Mouse (Mus musculus) neural tube, embryonic 15.5 days (tissue): ENCODE data around the gene Tada2a. TPM values are rescaled to one million over a fixed set of nuclear protein-coding genes. Genes with fewer than 3 reads are reported as not detected.

Source experiments
- ATAC-seq: fragments of 200-750 bp; cut with Nextera tagmentation; 2 replicates; pipeline ENCODE4 v1.8.0; 2017; ENCODE audit warnings: mild to moderate bottlenecking, moderate TSS enrichment, moderate library complexity; ENCODE audit not compliant: low FRiP score
- H3K27ac ChIP-seq: fragments of 300-500 bp; sonication (generic); replicated peaks from 2 replicates; pipeline ENCODE4 v1.5.1; 2015; ENCODE audit warnings: mild to moderate bottlenecking, inconsistent platforms
- H3K27me3 ChIP-seq: fragments of 300-500 bp; sonication (generic); replicated peaks from 2 replicates; pipeline ENCODE4 v1.6.1; 2015; ENCODE audit warnings: inconsistent platforms
- H3K36me3 ChIP-seq: fragments of 300-500 bp; sonication (generic); 2 replicates; pipeline ENCODE4 v1.6.1; 2015; ENCODE audit warnings: inconsistent platforms
- H3K4me1 ChIP-seq: fragments of 300-500 bp; sonication (generic); 2 replicates; pipeline ENCODE4 v1.6.1; 2015; ENCODE audit warnings: inconsistent platforms
- H3K4me2 ChIP-seq: fragments of 300-500 bp; sonication (generic); 2 replicates; pipeline ENCODE4 v1.6.1; 2015; ENCODE audit warnings: inconsistent platforms, mild to moderate bottlenecking, moderate library complexity
- H3K4me3 ChIP-seq: fragments of 300-500 bp; sonication (generic); replicated peaks from 2 replicates; pipeline ENCODE4 v1.5.1; 2015; ENCODE audit warnings: mild to moderate bottlenecking, inconsistent platforms
- H3K9ac ChIP-seq: fragments of 300-500 bp; sonication (generic); replicated peaks from 2 replicates; pipeline ENCODE4 v1.6.1; 2015; ENCODE audit warnings: mild to moderate bottlenecking, inconsistent platforms
- H3K9me3 ChIP-seq: fragments of 300-500 bp; sonication (generic); replicated peaks from 2 replicates; pipeline ENCODE4 v1.6.1; 2016; ENCODE audit warnings: inconsistent platforms
- WGBS: fragments of 180-500 bp; shearing (Covaris S2); methylation state at CpG from one replicate; pipeline ENCODE4 v1.1.7; 2015; ENCODE audit warnings: mixed read lengths; 5-methylcytosine and 5-hydroxymethylcytosine counted together
- polyA plus RNA-seq: library from polyadenylated mRNA; unstranded; fragments of >200 nt; fragmentation: Nextera tagmentation; extraction: Ambion mirVana; gene quantifications from 2 replicates; pipeline ENCODE4 v1.2.1, GENCODE M21; 2015

Tada2a gene
- polyA plus RNA-seq, 1 experiment from 2014 or later, result 27.1 TPM

DNA sequence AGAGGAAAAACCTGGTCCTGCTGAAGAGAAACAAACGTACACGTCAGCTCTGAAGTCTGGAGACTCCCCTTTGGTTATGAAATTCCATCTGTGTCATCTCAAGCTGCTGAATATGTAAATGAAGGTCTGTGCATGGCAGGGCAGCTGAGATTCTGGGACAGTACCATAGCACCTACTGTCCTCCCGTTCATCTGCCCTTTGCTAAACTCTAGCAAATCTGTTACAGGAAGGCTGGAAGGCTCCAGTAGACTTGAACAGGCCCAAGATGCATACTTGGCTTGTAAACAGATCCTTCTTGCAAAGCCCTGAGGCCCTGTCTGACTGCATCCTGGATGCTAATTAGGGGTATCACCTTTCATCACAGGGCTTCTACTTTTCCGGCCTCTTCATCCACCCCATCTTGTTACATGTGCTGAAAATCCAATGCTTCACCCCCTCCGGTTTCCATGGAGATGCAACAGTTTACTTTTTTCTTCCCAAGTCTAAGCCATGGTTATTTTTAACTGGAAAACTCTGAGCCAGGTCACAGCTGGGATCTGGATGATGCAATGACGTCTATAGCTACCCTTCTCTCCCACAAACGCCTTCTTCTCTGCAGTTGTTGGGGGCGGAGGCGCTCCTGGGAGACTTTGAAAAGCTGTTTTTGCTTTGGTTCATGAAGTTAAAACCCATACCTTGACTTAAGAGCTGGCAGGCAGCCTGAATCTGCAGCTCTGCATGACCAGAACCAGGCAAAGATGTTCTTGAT, 56.3 kb downstream of the Tada2a start:
- no peak overlapping the region for H3K9ac ChIP-seq
- no peaks in the 10 kb centered on the region for H3K9me3 ChIP-seq
- no peak overlapping the region for H3K27ac ChIP-seq
- no peak overlapping the region for H3K4me3 ChIP-seq
- ATAC-seq, result no peak
- H3K4me2 ChIP-seq, result no peak overlapping the region
- H3K4me1 ChIP-seq, result peaks cover 7% of the 10 kb centered on the region
- 60% methylated on average over 9 of the region's 9 CpGs for WGBS
- peaks cover 4% of the 10 kb centered on the region; the same call in 1 of the 2 replicates for H3K36me3 ChIP-seq
- H3K27me3 ChIP-seq, result peaks cover 12% of the 10 kb centered on the region

DNA sequence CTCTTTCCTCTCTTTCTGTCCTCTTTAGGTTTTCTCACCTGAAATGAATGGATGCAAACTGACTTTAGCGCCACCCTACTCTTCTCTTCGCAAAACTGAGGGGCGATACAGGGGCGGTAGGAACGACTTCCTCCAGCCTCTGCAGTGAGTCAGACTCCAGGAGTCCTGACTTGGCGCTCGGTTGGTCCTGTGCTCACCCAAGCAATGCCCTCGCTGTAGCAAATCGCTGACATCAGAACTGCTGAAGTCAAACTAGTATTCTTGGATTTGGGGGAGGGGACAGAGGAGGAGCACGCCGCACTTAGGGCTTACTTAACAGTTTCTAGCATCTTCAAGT, 60.4 kb downstream of the Tada2a start, which contains the start of gene Dusp14:
Gene Dusp14 (minus strand): TSS at position 228 of the 337 bp plus-strand sequence.
- Histone ChIP-seq H3K4me3 (peak within 1 kb of the TSS; percentile 69), H3K9me3 (no peaks in the 10 kb centered on the region), H3K4me2 (peak within 1 kb of the TSS; percentile 96), H3K27ac (no peak within 1 kb of the TSS; the same call in 1 of the 2 replicates), H3K36me3 (no peaks in the 10 kb centered on the region), H3K27me3 (peaks cover 25% of the 10 kb centered on the region), H3K4me1 (peaks cover 27% of the 10 kb centered on the region), H3K9ac (peak within 1 kb of the TSS; percentile 60)
- WGBS, result 18% methylated on average over 11 of the region's 11 CpGs
- no peak for ATAC-seq

DNA sequence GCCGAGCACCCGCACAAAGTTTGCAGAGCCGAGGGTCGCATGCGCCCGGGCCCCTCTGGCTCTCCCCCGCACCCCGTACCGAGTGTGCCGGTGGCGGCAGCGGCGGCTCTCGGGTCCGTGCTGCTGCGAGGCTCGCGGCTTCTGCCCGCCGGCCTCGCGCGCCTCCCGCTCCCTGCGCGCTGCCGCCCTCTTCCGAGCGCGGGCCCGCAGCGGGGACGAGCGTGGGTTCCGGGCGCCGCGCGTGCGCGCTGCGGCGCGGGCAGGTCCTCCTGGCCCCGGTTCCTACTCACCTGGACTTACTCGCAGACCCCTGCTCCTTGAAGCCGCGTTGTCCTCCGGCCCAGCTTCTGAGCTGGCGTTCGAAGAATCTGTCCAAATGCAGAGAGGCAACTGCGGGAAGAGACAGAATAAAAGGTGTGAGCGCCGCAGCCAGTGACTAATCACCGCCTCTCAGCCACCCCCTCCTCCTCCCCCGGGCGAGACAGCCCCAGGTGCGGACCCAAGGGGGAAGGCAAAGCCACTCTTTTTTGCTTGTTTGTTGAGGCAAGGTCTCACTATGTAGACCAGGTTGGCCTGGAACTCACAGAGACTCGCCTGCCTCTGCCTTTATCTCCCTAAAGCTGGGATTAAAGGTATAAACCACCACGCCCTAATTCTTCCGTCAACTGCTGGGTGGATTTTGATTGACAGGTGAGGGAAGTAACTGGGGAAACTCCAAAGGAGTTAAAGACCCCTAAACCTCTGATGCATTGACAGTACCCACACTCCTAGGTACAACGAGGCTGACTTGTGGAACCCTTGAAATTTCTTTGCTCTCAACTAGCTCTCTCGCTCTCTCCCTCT, 61.0 kb downstream of the Tada2a start:
- WGBS, result 2% methylated on average over 62 of the region's 63 CpGs
- H3K4me3 ChIP-seq, result peak overlapping the region; percentile 69
- H3K27me3 ChIP-seq, result peaks cover 25% of the 10 kb centered on the region
- H3K4me1 ChIP-seq, result peaks cover 27% of the 10 kb centered on the region
- H3K4me2 ChIP-seq, result peak overlapping the region; percentile 96
- no peaks in the 10 kb centered on the region for H3K36me3 ChIP-seq
- peak; percentile 81 for ATAC-seq
- peak overlapping the region; percentile 60 for H3K9ac ChIP-seq
- H3K9me3 ChIP-seq, result no peaks in the 10 kb centered on the region
- no peak overlapping the region; the same call in 1 of the 2 replicates for H3K27ac ChIP-seq

DNA sequence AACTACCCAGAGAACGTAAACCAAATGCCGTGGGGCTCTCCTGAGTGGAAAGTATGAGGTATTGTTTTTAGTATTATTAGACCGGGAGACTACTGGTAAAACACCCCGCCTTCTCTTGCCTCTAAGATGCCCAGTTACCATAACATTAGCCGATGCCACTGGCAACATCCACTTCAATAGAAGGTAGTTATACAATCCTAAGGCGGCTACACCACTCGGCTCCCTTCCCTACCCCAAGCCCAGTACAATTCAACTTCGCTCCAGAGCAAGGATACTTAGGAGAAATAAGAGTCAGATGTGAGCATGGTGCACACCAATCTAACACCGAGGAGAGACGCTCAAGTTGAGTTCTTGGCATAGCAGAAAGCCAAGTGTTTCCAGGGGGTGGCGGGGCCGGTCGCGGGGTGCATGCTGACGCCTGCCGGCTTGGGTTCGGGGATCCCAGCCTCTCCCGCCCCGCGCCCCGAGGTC, 61.6 kb downstream of the Tada2a start:
- Histone ChIP-seq H3K27me3 (peaks cover 25% of the 10 kb centered on the region), H3K9ac (peak overlapping the region; percentile 60), H3K4me3 (peak overlapping the region; percentile 69), H3K36me3 (no peaks in the 10 kb centered on the region), H3K9me3 (no peaks in the 10 kb centered on the region), H3K4me1 (peaks cover 27% of the 10 kb centered on the region), H3K4me2 (peak overlapping the region; percentile 96), H3K27ac (no peak overlapping the region; the same call in 1 of the 2 replicates)
- WGBS, result 2% methylated on average over 21 of the region's 21 CpGs
- ATAC-seq, result 0 out of 2 replicates have a peak, but pooled peaks have one; percentile 35

DNA sequence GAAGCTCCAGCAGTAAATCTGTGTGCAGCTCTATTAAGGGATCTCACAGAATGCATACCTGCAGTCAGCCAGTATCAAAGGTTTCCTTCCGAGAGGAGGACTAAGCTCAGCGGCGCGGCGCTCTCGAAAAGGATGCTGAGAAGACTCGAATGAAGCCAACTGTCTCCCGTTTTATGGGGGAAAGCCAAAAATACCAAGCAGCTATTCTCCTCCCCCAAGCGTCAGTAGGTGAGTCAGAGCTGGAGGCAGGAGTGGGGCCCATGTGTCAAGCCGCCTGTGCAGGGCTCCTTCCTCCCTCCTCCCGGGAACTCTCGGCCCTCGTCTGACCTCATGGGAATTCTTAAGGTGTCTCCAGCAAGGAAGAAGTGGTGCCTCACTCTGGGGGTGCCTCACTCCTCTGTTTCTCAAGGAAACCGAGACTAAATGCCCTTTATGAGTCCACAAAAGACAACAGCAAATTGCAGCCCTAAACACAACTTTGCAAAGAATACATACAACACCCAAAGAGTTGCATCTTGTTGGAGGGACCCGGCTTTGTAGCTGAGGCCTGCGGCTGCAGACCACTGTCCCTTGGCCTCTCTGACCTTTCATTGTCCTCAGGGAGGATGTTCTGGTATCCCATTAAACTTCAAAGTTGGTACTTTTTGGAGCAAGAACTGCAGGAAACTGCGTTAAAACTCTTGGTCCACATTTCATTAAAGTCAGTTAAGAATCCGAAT, 62.3 kb downstream of the Tada2a start:
- H3K27ac ChIP-seq, result no peak overlapping the region
- H3K4me1 ChIP-seq, result peaks cover 27% of the 10 kb centered on the region
- peak overlapping the region; percentile 69 for H3K4me3 ChIP-seq
- no peak overlapping the region for H3K9ac ChIP-seq
- 4% methylated on average over 18 of the region's 18 CpGs for WGBS
- no peaks in the 10 kb centered on the region for H3K9me3 ChIP-seq
- peaks cover 25% of the 10 kb centered on the region for H3K27me3 ChIP-seq
- peak overlapping the region; percentile 96 for H3K4me2 ChIP-seq
- no peak for ATAC-seq
- no peaks in the 10 kb centered on the region for H3K36me3 ChIP-seq

DNA sequence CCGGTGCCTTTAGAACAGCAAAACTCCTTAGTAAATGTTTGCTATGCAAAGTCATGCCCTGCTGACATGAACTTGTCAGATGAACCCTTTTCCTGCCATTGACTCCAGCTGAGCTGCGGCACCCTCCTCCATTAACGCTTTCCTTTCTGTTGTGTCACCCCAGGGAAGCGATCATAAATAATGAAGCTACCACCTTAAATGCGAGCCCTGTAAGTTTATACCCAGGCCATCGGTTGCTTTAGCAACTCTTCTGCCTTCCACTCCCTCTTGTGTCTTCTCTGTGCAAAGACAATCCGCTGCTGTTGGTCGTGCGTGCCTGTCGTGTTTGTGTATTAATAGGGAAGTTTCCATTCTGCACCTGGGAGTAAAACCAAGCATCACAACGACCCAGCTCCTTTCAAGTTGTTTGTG, 63.3 kb downstream of the Tada2a start:
- no peaks in the 10 kb centered on the region for H3K36me3 ChIP-seq
- no peak for ATAC-seq
- 3% methylated on average over 11 of the region's 11 CpGs for WGBS
- no peak overlapping the region for H3K27ac ChIP-seq
- H3K9me3 ChIP-seq, result no peaks in the 10 kb centered on the region
- H3K4me3 ChIP-seq, result no peak overlapping the region
- H3K27me3 ChIP-seq, result peaks cover 25% of the 10 kb centered on the region
- peak overlapping the region; percentile 32 for H3K4me2 ChIP-seq
- peaks cover 27% of the 10 kb centered on the region for H3K4me1 ChIP-seq
- no peak overlapping the region for H3K9ac ChIP-seq

DNA sequence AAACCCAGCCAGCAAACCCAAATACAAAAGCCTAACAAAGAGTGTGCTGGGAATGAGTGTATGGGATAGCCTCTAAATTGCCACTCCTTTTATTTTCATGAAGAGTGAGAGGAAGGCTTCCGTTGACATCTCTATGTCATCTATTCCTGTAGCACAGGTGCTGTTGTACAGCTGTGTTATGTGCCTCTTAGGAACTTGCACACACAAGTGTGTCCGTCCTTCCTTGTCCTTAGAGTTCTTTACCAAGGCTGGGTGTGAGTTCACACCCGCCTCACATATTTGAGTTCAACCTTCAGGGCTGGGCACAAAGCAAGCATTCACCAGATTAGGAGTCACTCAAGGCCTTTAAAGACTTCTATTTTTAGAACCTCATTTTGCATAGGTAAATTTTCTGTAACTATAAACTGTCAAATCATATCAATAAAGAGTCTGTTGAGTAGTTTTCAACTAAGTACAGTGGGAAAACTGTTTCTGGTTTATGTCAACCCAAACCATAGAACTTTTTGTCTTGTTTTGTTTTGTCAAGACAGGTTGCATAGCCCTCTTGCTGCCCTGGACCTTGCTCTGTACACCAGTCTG, 65.7 kb downstream of the Tada2a start:
- 91% methylated on average over 3 of the region's 3 CpGs for WGBS
- H3K27ac ChIP-seq, result no peak overlapping the region
- ATAC-seq, result no peak
- no peak overlapping the region for H3K4me3 ChIP-seq
- no peaks in the 10 kb centered on the region for H3K9me3 ChIP-seq
- H3K4me1 ChIP-seq, result peaks cover 23% of the 10 kb centered on the region
- no peak overlapping the region for H3K9ac ChIP-seq
- H3K36me3 ChIP-seq, result no peaks in the 10 kb centered on the region
- no peak overlapping the region for H3K4me2 ChIP-seq
- peaks cover 15% of the 10 kb centered on the region for H3K27me3 ChIP-seq

DNA sequence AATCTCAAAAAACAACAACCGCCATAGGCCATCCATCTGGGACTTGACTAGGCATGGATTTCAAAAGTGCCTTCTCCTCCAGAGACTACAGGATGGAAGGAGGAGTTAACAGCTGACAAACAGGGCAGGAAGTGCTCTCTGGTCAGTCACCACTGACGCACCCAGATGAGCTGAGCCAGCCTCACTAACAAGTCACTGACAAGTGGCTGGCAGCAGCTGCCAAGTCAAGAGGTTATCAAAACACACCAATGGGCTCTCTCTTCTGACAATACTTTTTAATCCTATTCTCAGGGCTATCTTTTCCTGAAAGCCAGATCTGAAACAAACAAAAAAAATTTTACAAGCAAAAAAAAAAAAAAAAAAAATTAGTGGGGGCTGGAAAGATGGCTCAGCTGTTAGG, 66.6 kb downstream of the Tada2a start:
- Histone ChIP-seq H3K9ac (no peak overlapping the region), H3K27ac (no peak overlapping the region), H3K36me3 (no peaks in the 10 kb centered on the region), H3K9me3 (no peaks in the 10 kb centered on the region), H3K4me1 (peaks cover 19% of the 10 kb centered on the region), H3K4me3 (no peak overlapping the region), H3K27me3 (peaks cover 13% of the 10 kb centered on the region), H3K4me2 (no peak overlapping the region)
- 81% methylated on average over 2 of the region's 2 CpGs for WGBS
- no peak for ATAC-seq

DNA sequence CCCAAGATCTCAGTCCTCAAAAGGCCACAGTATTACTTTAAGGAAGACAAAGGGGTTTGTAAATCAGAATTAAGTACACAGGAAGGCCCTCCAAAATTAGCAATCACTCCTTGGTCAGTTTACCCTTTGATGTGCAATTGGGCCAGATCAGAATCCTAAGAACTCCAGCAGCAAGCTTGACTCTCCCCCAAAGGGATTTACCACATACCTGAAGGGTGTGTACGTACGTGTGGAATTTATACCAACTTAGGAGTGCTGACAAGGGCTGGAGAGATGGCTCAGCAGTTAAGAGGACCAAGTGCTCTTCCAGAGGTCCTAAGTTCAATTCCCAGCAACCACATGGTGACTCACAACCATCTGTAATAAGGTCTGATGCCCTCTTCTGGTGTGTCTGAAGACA, 67.5 kb downstream of the Tada2a start:
- 95% methylated on average over 2 of the region's 2 CpGs for WGBS
- H3K4me3 ChIP-seq, result no peak overlapping the region

DNA sequence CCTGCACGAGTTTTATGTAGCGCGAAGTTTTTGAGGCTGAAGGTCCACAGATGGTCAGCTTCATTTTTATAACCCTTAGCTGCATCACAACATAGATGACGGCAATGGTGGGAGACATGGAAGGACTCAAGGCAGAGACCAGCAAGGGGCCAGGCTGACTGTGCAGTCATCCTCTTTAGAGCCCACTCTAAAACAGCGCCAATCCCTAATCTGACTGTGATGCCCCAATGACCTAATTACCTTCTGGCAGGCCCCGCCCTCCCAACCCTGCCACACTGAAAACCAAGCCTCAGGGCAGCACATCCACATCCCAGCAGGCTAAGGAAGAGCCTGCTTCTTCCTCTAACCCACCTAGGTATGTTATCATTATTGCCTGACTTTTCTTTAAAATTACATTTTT, 68.8 kb downstream of the Tada2a start:
- 0 out of 2 replicates have a peak, but pooled peaks cover 3% of the 10 kb centered on the region for H3K27me3 ChIP-seq
- H3K4me3 ChIP-seq, result no peak overlapping the region
- 0 out of 2 replicates have a peak, but pooled peaks cover 4% of the 10 kb centered on the region for H3K9me3 ChIP-seq
- no peaks in the 10 kb centered on the region for H3K36me3 ChIP-seq
- H3K9ac ChIP-seq, result no peak overlapping the region
- no peak overlapping the region for H3K27ac ChIP-seq
- H3K4me1 ChIP-seq, result peaks cover under 1% of the 10 kb centered on the region; the same call in 1 of the 2 replicates
- ATAC-seq, result no peak
- WGBS, result 72% methylated on average over 6 of the region's 6 CpGs
- no peak overlapping the region for H3K4me2 ChIP-seq

More for the DNA sequence above, 67.5 kb downstream of the Tada2a start:
- H3K27me3 ChIP-seq, result peaks cover 8% of the 10 kb centered on the region; the same call in 1 of the 2 replicates
- no peak overlapping the region for H3K9ac ChIP-seq
- H3K27ac ChIP-seq, result no peak overlapping the region
- no peaks in the 10 kb centered on the region for H3K36me3 ChIP-seq
- no peaks in the 10 kb centered on the region for H3K9me3 ChIP-seq
- no peak overlapping the region for H3K4me2 ChIP-seq
- H3K4me1 ChIP-seq, result peaks cover 10% of the 10 kb centered on the region
- no peak for ATAC-seq

DNA sequence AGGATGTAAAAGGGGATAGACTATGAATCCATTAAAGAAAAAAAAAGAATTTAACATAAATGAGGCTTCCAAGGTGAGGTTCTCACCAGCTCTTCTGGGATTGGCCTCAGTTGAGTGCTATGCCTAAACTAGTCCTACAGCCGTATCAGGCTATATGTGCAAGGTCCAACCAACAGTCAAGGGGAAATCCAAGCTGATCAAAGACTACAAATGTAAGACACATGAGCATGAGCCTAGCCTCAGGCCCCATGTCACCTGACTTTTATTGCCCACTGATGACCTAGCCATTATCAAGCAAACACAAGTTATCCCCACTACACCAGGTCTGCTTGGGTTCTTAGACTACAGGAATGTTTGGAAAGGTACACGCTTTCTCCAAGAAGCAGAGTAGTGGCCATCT, 69.6 kb downstream of the Tada2a start:
- no peak for ATAC-seq
- 96% methylated on average over 2 of the region's 2 CpGs for WGBS
- H3K4me1 ChIP-seq, result no peaks in the 10 kb centered on the region
- no peak overlapping the region for H3K27ac ChIP-seq
- H3K4me3 ChIP-seq, result no peak overlapping the region
- no peaks in the 10 kb centered on the region for H3K36me3 ChIP-seq
- H3K9me3 ChIP-seq, result 0 out of 2 replicates have a peak, but pooled peaks cover 5% of the 10 kb centered on the region
- no peak overlapping the region for H3K9ac ChIP-seq
- H3K27me3 ChIP-seq, result no peaks in the 10 kb centered on the region
- H3K4me2 ChIP-seq, result no peak overlapping the region
